Mouse (Mus musculus) thymus, postnatal 25 days (tissue): Measurements from ENCODE around the gene Hdgf.

Experiments
- DNase-seq: peaks from one replicate; pipeline ENCODE4 v3.0.0; 2022

Hdgf gene

GRCm38 (mm10) chr3:87910573-87911141 lies 4.5 kb downstream of the Hdgf start:
- DNase-seq: peak; percentile 23

GRCm38 (mm10) chr3:87913491-87913890 lies 7.4 kb downstream of the Hdgf start:
- no peak for DNase-seq

- no peak for DNase-seq
Observed at GRCm38 (mm10) chr3:87913891-87914290, 7.8 kb downstream of the Hdgf start.

GRCm38 (mm10) chr3:87916990-87917389 lies 10.9 kb downstream of the Hdgf start:
- no peak for DNase-seq

GRCm38 (mm10) chr3:87918551-87918950 lies 12.4 kb downstream of the Hdgf start:
- DNase-seq: no peak

GRCm38 (mm10) chr3:87919336-87920108 lies 13.4 kb downstream of the Hdgf start, which contains the start of gene Mrpl24:
Gene Mrpl24 (plus strand): TSS chr3:87919506.
- DNase-seq: peak; percentile 68

GRCm38 (mm10) chr3:87920270-87920943 lies 14.3 kb downstream of the Hdgf start:
- no peak for DNase-seq

GRCm38 (mm10) chr3:87924996-87925395 lies 18.9 kb downstream of the Hdgf start:
- DNase-seq: no peak

GRCm38 (mm10) chr3:87927452-87927851 lies 21.3 kb downstream of the Hdgf start:
- DNase-seq: no peak

- no peak for DNase-seq
Observed at GRCm38 (mm10) chr3:87929341-87930077, 23.4 kb downstream of the Hdgf start.

GRCm38 (mm10) chr3:87930078-87930795 lies 24.1 kb downstream of the Hdgf start, which contains the start of the genes Isg20l2 and Rrnad1:
Gene Isg20l2 (plus strand): TSS chr3:87930314.
Gene Rrnad1 (minus strand): TSS chr3:87930717.
- DNase-seq: peak; percentile 96

GRCm38 (mm10) chr3:87934026-87934425 lies 27.9 kb downstream of the Hdgf start:
- no peak for DNase-seq

GRCm38 (mm10) chr3:87934501-87934900 lies 28.4 kb downstream of the Hdgf start:
- DNase-seq: no peak

GRCm38 (mm10) chr3:87935201-87935600 lies 29.1 kb downstream of the Hdgf start:
- no peak for DNase-seq

GRCm38 (mm10) chr3:87935776-87936175 lies 29.7 kb downstream of the Hdgf start:
- peak; percentile 62 for DNase-seq

- no peak for DNase-seq
Observed at GRCm38 (mm10) chr3:87940611-87941010, 34.5 kb downstream of the Hdgf start.

GRCm38 (mm10) chr3:87942471-87942870 lies 36.4 kb downstream of the Hdgf start:
- DNase-seq: no peak

- DNase-seq: no peak
Observed at GRCm38 (mm10) chr3:87943586-87943985, 37.5 kb downstream of the Hdgf start.

- no peak for DNase-seq
Observed at GRCm38 (mm10) chr3:87944838-87945600, 38.9 kb downstream of the Hdgf start.

GRCm38 (mm10) chr3:87945781-87946540 lies 39.8 kb downstream of the Hdgf start:
- no peak for DNase-seq

GRCm38 (mm10) chr3:87946541-87946860 lies 40.4 kb downstream of the Hdgf start:
- DNase-seq: no peak
